ENCODE assay signal across 11 mouse cellular contexts in genomic region chr6:22049093-22049492, GRCm38 (mm10).
DNase-seq lines count a peak whose midpoint lies in the region; ATAC-seq and TF ChIP-seq lines count a peak whose summit lies in the region.
"Had no signal": no experiment of that assay in that cellular context is flagged by ENCODE, and none has a peak within 500 bp of the region (broad histone marks: within the 10 kb centered on the region; RNA-seq: fewer than 3 reads in every experiment).

No protein-coding gene starts in this region.

- whole genome bisulfite sequencing in kidney, embryonic 16.5 days = 86% methylated on average over 5 of the region's 5 CpGs
- WGBS in intestine, embryonic 16.5 days = 46% methylated on average over 5 of the region's 5 CpGs

- no peak for DNase-seq in kidney, postnatal 25 days
- DNase-seq in ovary, adult 18-20 months (ENCODE audit: low spot score) = no peak
- no peak for DNase-seq in adipocyte (ENCODE audit: low spot score)
- DNase-seq: adrenal gland, postnatal 36 days; cerebellum, adult 9-10 months; forebrain, postnatal 0 days had no signal

- H3K9me3 ChIP-seq in kidney, embryonic 16.5 days (ENCODE audit: low read length) = no peaks in the 10 kb centered on the region
- no peaks in the 10 kb centered on the region for H3K9me3 ChIP-seq in intestine, embryonic 16.5 days (ENCODE audit: control insufficient read depth, low read length)

- H3K4me3 ChIP-seq in kidney, embryonic 16.5 days (ENCODE audit: low read length) = no peak overlapping the region
- H3K4me3 ChIP-seq in brown adipose tissue, adult 24 weeks (ENCODE audit: insufficient read depth, low read depth, low read length) = no peak overlapping the region
- no peak overlapping the region for H3K4me3 ChIP-seq in embryonic fibroblast, embryonic 13.5 days (ENCODE audit: insufficient read depth, low read length)
- no peak overlapping the region for H3K4me3 ChIP-seq in intestine, embryonic 16.5 days (ENCODE audit: low read length)
- H3K4me3 ChIP-seq: layer of hippocampus, adult 2 months had no signal

- TF ChIP-seq CTCF in embryonic fibroblast, embryonic 13.5 days (IDR thresholded peaks at IDR 0.05; ENCODE audit: borderline replicate concordance, insufficient read depth, low read length) = no peak

- no peaks in the 10 kb centered on the region for H3K27me3 ChIP-seq in kidney, embryonic 16.5 days (ENCODE audit: insufficient read depth, low read length)
- H3K27me3 ChIP-seq in intestine, embryonic 16.5 days (replicated peaks; ENCODE audit: control insufficient read depth, insufficient read depth, low read length) = no peaks in the 10 kb centered on the region

- H3K4me1 ChIP-seq in kidney, embryonic 16.5 days (ENCODE audit: insufficient read depth, low read length) = peaks cover 18% of the 10 kb centered on the region; the same call in 1 of the 2 replicates
- H3K4me1 ChIP-seq in brown adipose tissue, adult 24 weeks (ENCODE audit: control insufficient read depth, insufficient read depth, insufficient read length, low read length) = peaks cover 22% of the 10 kb centered on the region; the same call in 1 of the 2 replicates
- H3K4me1 ChIP-seq in embryonic fibroblast, embryonic 13.5 days (ENCODE audit: control insufficient read depth, insufficient read depth, low read length) = peaks cover 6% of the 10 kb centered on the region; the same call in 1 of the 2 replicates
- H3K4me1 ChIP-seq in intestine, embryonic 16.5 days (ENCODE audit: control insufficient read depth, insufficient read depth, low read length) = no peaks in the 10 kb centered on the region

- peak overlapping the region; percentile 46; the same call in 1 of the 2 replicates for H3K27ac ChIP-seq in kidney, embryonic 16.5 days (ENCODE audit: low read length)
- H3K27ac ChIP-seq in brown adipose tissue, adult 24 weeks (replicated peaks; ENCODE audit: low read depth, low read length) = peak overlapping the region; percentile 88
- peak overlapping the region; percentile 42 for H3K27ac ChIP-seq in embryonic fibroblast, embryonic 13.5 days (ENCODE audit: insufficient read depth, low read length)
- H3K27ac ChIP-seq in intestine, embryonic 16.5 days (ENCODE audit: low read length) = peak overlapping the region; percentile 54; the same call in 1 of the 2 replicates
- H3K27ac ChIP-seq: layer of hippocampus, adult 2 months had no signal

- ATAC-seq in kidney, embryonic 16.5 days (ENCODE audit: low FRiP score, low TSS enrichment) = no peak
- ATAC-seq in intestine, embryonic 16.5 days = peak; percentile 26; the same call in 1 of the 2 replicates
- ATAC-seq: forebrain, postnatal 0 days had no signal

- no peak overlapping the region for H3K9ac ChIP-seq in kidney, embryonic 16.5 days (replicated peaks; ENCODE audit: low read length)
- H3K9ac ChIP-seq in intestine, embryonic 16.5 days (ENCODE audit: low read depth, low read length) = no peak overlapping the region
- H3K9ac ChIP-seq: forebrain, postnatal 0 days had no signal

- H3K36me3 ChIP-seq in kidney, embryonic 16.5 days (ENCODE audit: insufficient read depth, low read length) = 0 out of 2 replicates have a peak, but pooled peaks cover 2% of the 10 kb centered on the region
- H3K36me3 ChIP-seq in intestine, embryonic 16.5 days (ENCODE audit: control insufficient read depth, insufficient read depth, low read length) = no peaks in the 10 kb centered on the region

- H3K4me2 ChIP-seq in kidney, embryonic 16.5 days (replicated peaks; ENCODE audit: low read depth, low read length) = no peak overlapping the region
- no peak overlapping the region for H3K4me2 ChIP-seq in intestine, embryonic 16.5 days (ENCODE audit: low read depth, low read length)

- TF ChIP-seq POLR2A in embryonic fibroblast, embryonic 13.5 days (IDR thresholded peaks at IDR 0.05; ENCODE audit: low read depth, low read length) = no peak
